Mouse (Mus musculus): Measurements from ENCODE around the gene Agbl5. TPM values are rescaled to one million over a fixed set of nuclear protein-coding genes. Genes with fewer than 3 reads are reported as not detected.
A peak's percentile ranks its signal among the peaks of the same experiment; 100 is the strongest.

The Agbl5 gene
- polyA plus RNA-seq, 1 experiment from 2014 or later: 32.8 TPM

- Histone ChIP-seq H3K4me2 (peak overlapping the region; percentile 77), H3K4me1 (peaks cover 22% of the 10 kb centered on the region), H3K36me3 (peaks cover 25% of the 10 kb centered on the region), H3K9ac (peak overlapping the region; percentile 88), H3K9me3 (no peaks in the 10 kb centered on the region), H3K4me3 (peak overlapping the region; percentile 78), H3K27ac (peak overlapping the region; percentile 99), H3K27me3 (no peaks in the 10 kb centered on the region)
- WGBS: under 1% methylated on average over 28 of the region's 28 CpGs
- peak; percentile 81 for ATAC-seq (ENCODE audit: insufficient number of reproducible peaks, insufficient read depth, low FRiP score, low TSS enrichment, low read depth)
Measured at GRCm38 (mm10) chr5:30887858-30888336, 597 bp upstream of the Agbl5 start.

GRCm38 (mm10) chr5:30889088-30889754, 727 bp downstream of the Agbl5 start:
- Histone ChIP-seq H3K36me3 (peaks cover 38% of the 10 kb centered on the region), H3K27me3 (no peaks in the 10 kb centered on the region), H3K9me3 (no peaks in the 10 kb centered on the region), H3K4me3 (peak overlapping the region; percentile 78), H3K4me1 (peaks cover 22% of the 10 kb centered on the region), H3K9ac (peak overlapping the region; percentile 88), H3K4me2 (peak overlapping the region; percentile 77), H3K27ac (peak overlapping the region; percentile 99)
- ATAC-seq (ENCODE audit: insufficient number of reproducible peaks, insufficient read depth, low FRiP score, low TSS enrichment, low read depth): no peak; the same call in 1 of the 2 replicates
- WGBS: under 1% methylated on average over 41 of the region's 42 CpGs

- Histone ChIP-seq H3K36me3 (peaks cover 49% of the 10 kb centered on the region), H3K27ac (peak overlapping the region; percentile 99), H3K4me1 (peaks cover 22% of the 10 kb centered on the region), H3K4me3 (peak overlapping the region; percentile 78), H3K9ac (peak overlapping the region; percentile 88), H3K9me3 (no peaks in the 10 kb centered on the region), H3K4me2 (peak overlapping the region; percentile 77), H3K27me3 (no peaks in the 10 kb centered on the region)
- ATAC-seq (ENCODE audit: insufficient number of reproducible peaks, insufficient read depth, low FRiP score, low TSS enrichment, low read depth): no peak
- 61% methylated on average over 7 of the region's 7 CpGs for WGBS
Measured at GRCm38 (mm10) chr5:30890375-30890774, 1.9 kb downstream of the Agbl5 start.

GRCm38 (mm10) chr5:30901860-30902259, 13.4 kb downstream of the Agbl5 start:
- no peak overlapping the region for H3K4me2 ChIP-seq
- no peaks in the 10 kb centered on the region for H3K9me3 ChIP-seq
- no peak for ATAC-seq (ENCODE audit: insufficient number of reproducible peaks, insufficient read depth, low FRiP score, low TSS enrichment, low read depth)
- H3K4me1 ChIP-seq: peaks cover 21% of the 10 kb centered on the region
- no peak overlapping the region for H3K4me3 ChIP-seq
- peaks cover 81% of the 10 kb centered on the region for H3K36me3 ChIP-seq
- 93% methylated on average over 5 of the region's 5 CpGs for WGBS
- H3K27me3 ChIP-seq: no peaks in the 10 kb centered on the region
- H3K9ac ChIP-seq: no peak overlapping the region
- H3K27ac ChIP-seq: no peak overlapping the region

GRCm38 (mm10) chr5:30907413-30908059, 19.0 kb downstream of the Agbl5 start, which contains the start of gene Ost4:
TSS of gene Ost4 (minus strand) at chr5:30907788.
- Histone ChIP-seq H3K9ac (peak within 1 kb of the TSS; percentile 90), H3K36me3 (peaks cover 37% of the 10 kb centered on the region), H3K27ac (peak within 1 kb of the TSS; percentile 99), H3K4me2 (peak within 1 kb of the TSS; percentile 91), H3K9me3 (no peaks in the 10 kb centered on the region), H3K27me3 (no peaks in the 10 kb centered on the region), H3K4me3 (peak within 1 kb of the TSS; percentile 77), H3K4me1 (peaks cover 67% of the 10 kb centered on the region)
- ATAC-seq (ENCODE audit: insufficient number of reproducible peaks, insufficient read depth, low FRiP score, low TSS enrichment, low read depth): peak; percentile 91
- under 1% methylated on average over 58 of the region's 58 CpGs for WGBS

GRCm38 (mm10) chr5:30908426-30909299, 20.2 kb downstream of the Agbl5 start:
- 20% methylated on average over 13 of the region's 13 CpGs for WGBS
- peak; percentile 57; the same call in 1 of the 2 replicates for ATAC-seq (ENCODE audit: insufficient number of reproducible peaks, insufficient read depth, low FRiP score, low TSS enrichment, low read depth)

GRCm38 (mm10) chr5:30909300-30909659, 20.8 kb downstream of the Agbl5 start:
- Histone ChIP-seq H3K27ac (peak overlapping the region; percentile 99), H3K27me3 (no peaks in the 10 kb centered on the region), H3K4me2 (peak overlapping the region; percentile 91), H3K36me3 (peaks cover 19% of the 10 kb centered on the region), H3K9ac (peak overlapping the region; percentile 90; the same call in 1 of the 2 replicates), H3K4me3 (no peak overlapping the region), H3K9me3 (no peaks in the 10 kb centered on the region), H3K4me1 (peaks cover 79% of the 10 kb centered on the region)
- 27% methylated on average over 7 of the region's 7 CpGs for WGBS
- ATAC-seq (ENCODE audit: insufficient number of reproducible peaks, insufficient read depth, low FRiP score, low TSS enrichment, low read depth): no peak

More at GRCm38 (mm10) chr5:30908426-30909299, 20.2 kb downstream of the Agbl5 start:
- H3K4me3 ChIP-seq: peak overlapping the region; percentile 77
- no peaks in the 10 kb centered on the region for H3K9me3 ChIP-seq
- peak overlapping the region; percentile 99 for H3K27ac ChIP-seq
- peak overlapping the region; percentile 91 for H3K4me2 ChIP-seq
- peaks cover 74% of the 10 kb centered on the region for H3K4me1 ChIP-seq
- H3K9ac ChIP-seq: peak overlapping the region; percentile 90
- peaks cover 25% of the 10 kb centered on the region for H3K36me3 ChIP-seq
- no peaks in the 10 kb centered on the region for H3K27me3 ChIP-seq

GRCm38 (mm10) chr5:30909863-30910262, 21.4 kb downstream of the Agbl5 start:
- Histone ChIP-seq H3K9ac (no peak overlapping the region), H3K9me3 (no peaks in the 10 kb centered on the region), H3K4me2 (no peak overlapping the region), H3K27me3 (no peaks in the 10 kb centered on the region), H3K36me3 (peaks cover 13% of the 10 kb centered on the region), H3K27ac (peak overlapping the region; percentile 99), H3K4me1 (peaks cover 84% of the 10 kb centered on the region), H3K4me3 (no peak overlapping the region)
- ATAC-seq (ENCODE audit: insufficient number of reproducible peaks, insufficient read depth, low FRiP score, low TSS enrichment, low read depth): no peak
- WGBS: 76% methylated on average over 7 of the region's 7 CpGs

GRCm38 (mm10) chr5:30910481-30910880, 22.0 kb downstream of the Agbl5 start:
- H3K27ac ChIP-seq: peak overlapping the region; percentile 99
- H3K4me1 ChIP-seq: peaks cover 82% of the 10 kb centered on the region
- ATAC-seq (ENCODE audit: insufficient number of reproducible peaks, insufficient read depth, low FRiP score, low TSS enrichment, low read depth): no peak
- no peak overlapping the region for H3K9ac ChIP-seq
- peaks cover 7% of the 10 kb centered on the region for H3K36me3 ChIP-seq
- H3K4me3 ChIP-seq: no peak overlapping the region
- H3K9me3 ChIP-seq: no peaks in the 10 kb centered on the region
- no peak overlapping the region for H3K4me2 ChIP-seq
- H3K27me3 ChIP-seq: no peaks in the 10 kb centered on the region

- Histone ChIP-seq H3K4me1 (peaks cover 81% of the 10 kb centered on the region), H3K36me3 (peaks cover 6% of the 10 kb centered on the region), H3K27me3 (no peaks in the 10 kb centered on the region), H3K4me3 (no peak overlapping the region), H3K4me2 (peak overlapping the region; percentile 95), H3K9ac (peak overlapping the region; percentile 88), H3K27ac (peak overlapping the region; percentile 99), H3K9me3 (no peaks in the 10 kb centered on the region)
- 32% methylated on average over 5 of the region's 5 CpGs for WGBS
- no peak for ATAC-seq (ENCODE audit: insufficient number of reproducible peaks, insufficient read depth, low FRiP score, low TSS enrichment, low read depth)
Measured at GRCm38 (mm10) chr5:30912156-30912555, 23.7 kb downstream of the Agbl5 start.

Data from embryonic facial prominence, embryonic 13.5 days (tissue).